Mouse (Mus musculus) midbrain, embryonic 11.5 days (tissue): Measurements from ENCODE around the gene Sept9. TPM values are rescaled to one million over a fixed set of nuclear protein-coding genes. Genes with fewer than 3 reads are reported as not detected.

Source experiments
- ATAC-seq: fragments of 200-750 bp; cut with Nextera tagmentation; 2 replicates; pipeline ENCODE4 v1.8.0; 2017; ENCODE audit warnings: moderate TSS enrichment, moderate library complexity; ENCODE audit not compliant: low FRiP score
- DNase-seq: peaks from one replicate; pipeline ENCODE4 v3.0.0; 2015; ENCODE audit warnings: low spot score; ENCODE audit errors: missing footprints
- H3K27ac ChIP-seq: fragments of 300-500 bp; sonication (generic); 2 replicates; pipeline ENCODE4 v1.5.1; 2014; ENCODE audit warnings: low read depth, low read length
- H3K27me3 ChIP-seq: fragments of 300-500 bp; sonication (generic); 2 replicates; pipeline ENCODE4 v1.6.1; 2014; ENCODE audit warnings: mild to moderate bottlenecking, low read length, moderate library complexity, mixed read lengths; ENCODE audit not compliant: control insufficient read depth, insufficient read depth
- H3K36me3 ChIP-seq: fragments of 300-500 bp; sonication (generic); 2 replicates; pipeline ENCODE4 v1.6.1; 2014; ENCODE audit warnings: mild to moderate bottlenecking, low read length, moderate library complexity, mixed read lengths; ENCODE audit not compliant: control insufficient read depth, insufficient read depth
- H3K4me1 ChIP-seq: fragments of 300-500 bp; sonication (generic); 2 replicates; pipeline ENCODE4 v1.6.1; 2014; ENCODE audit warnings: low read length; ENCODE audit not compliant: control insufficient read depth, insufficient read depth
- H3K4me2 ChIP-seq: fragments of 300-500 bp; sonication (generic); 2 replicates; pipeline ENCODE4 v1.6.1; 2014; ENCODE audit warnings: mild to moderate bottlenecking, moderate library complexity
- H3K4me3 ChIP-seq: fragments of 300-500 bp; sonication (generic); 2 replicates; pipeline ENCODE4 v1.5.1; 2014; ENCODE audit warnings: low read depth, low read length
- H3K9ac ChIP-seq: fragments of 300-500 bp; sonication (generic); 2 replicates; pipeline ENCODE4 v1.6.1; 2014; ENCODE audit warnings: low read length
- H3K9me3 ChIP-seq: fragments of 300-500 bp; sonication (generic); 2 replicates; pipeline ENCODE4 v1.6.1; 2016; ENCODE audit warnings: low read length; ENCODE audit not compliant: control insufficient read depth
- WGBS: fragments of 180-500 bp; shearing (Covaris S2); extraction: QIAGEN DNeasy Blood & Tissue Kit; methylation state at CpG from one replicate; pipeline ENCODE4 v1.1.7; 2014; 5-methylcytosine and 5-hydroxymethylcytosine counted together
- polyA plus RNA-seq: library from polyadenylated mRNA; unstranded; fragments of >200 nt; fragmentation: Nextera tagmentation; extraction: Ambion mirVana; gene quantifications from 2 replicates; pipeline ENCODE4 v1.2.1, GENCODE M21; 2014

Gene Sept9
- polyA plus RNA-seq, 1 experiment from 2014 or later, result 152 TPM

DNA sequence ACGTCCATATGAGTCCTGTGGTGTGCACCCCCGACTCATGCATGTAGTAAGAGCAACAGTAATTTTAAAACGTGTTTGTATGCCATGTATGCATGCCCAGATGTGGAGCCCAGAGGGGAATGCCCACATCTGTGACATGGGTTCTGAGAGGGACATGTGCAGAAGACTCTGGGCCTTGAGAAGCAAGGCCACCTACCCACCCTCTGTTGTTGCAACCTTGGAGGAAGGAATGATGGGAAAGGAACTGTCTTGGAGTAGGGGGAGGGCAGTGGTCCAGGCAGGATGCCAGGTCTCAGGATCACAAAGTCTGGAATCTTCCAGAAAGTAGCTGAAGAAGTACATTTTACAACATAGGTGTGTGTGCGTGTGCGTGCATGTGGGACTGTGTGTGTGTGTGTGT, 102.9 kb downstream of the Sept9 start:
- no peaks in the 10 kb centered on the region for H3K9me3 ChIP-seq
- no peaks in the 10 kb centered on the region for H3K27me3 ChIP-seq
- no peak overlapping the region for H3K9ac ChIP-seq
- H3K4me1 ChIP-seq, result no peaks in the 10 kb centered on the region
- DNase-seq (no peak), ATAC-seq (no peak)
- no peak overlapping the region for H3K27ac ChIP-seq
- no peak overlapping the region for H3K4me3 ChIP-seq
- WGBS, result 93% methylated on average over 5 of the region's 5 CpGs
- H3K36me3 ChIP-seq, result no peaks in the 10 kb centered on the region
- no peak overlapping the region for H3K4me2 ChIP-seq

- no peaks in the 10 kb centered on the region for H3K27me3 ChIP-seq
- no peak overlapping the region for H3K9ac ChIP-seq
- ATAC-seq (no peak), DNase-seq (no peak)
- peaks cover 12% of the 10 kb centered on the region for H3K4me1 ChIP-seq
- H3K4me3 ChIP-seq, result no peak overlapping the region
- no peaks in the 10 kb centered on the region for H3K9me3 ChIP-seq
- no peak overlapping the region for H3K27ac ChIP-seq
- H3K4me2 ChIP-seq, result no peak overlapping the region
- no peaks in the 10 kb centered on the region for H3K36me3 ChIP-seq
- 84% methylated on average over 7 of the region's 7 CpGs for WGBS
Measured at GRCm38 (mm10) chr11:117305509-117306188, 106.2 kb downstream of the Sept9 start.

DNA sequence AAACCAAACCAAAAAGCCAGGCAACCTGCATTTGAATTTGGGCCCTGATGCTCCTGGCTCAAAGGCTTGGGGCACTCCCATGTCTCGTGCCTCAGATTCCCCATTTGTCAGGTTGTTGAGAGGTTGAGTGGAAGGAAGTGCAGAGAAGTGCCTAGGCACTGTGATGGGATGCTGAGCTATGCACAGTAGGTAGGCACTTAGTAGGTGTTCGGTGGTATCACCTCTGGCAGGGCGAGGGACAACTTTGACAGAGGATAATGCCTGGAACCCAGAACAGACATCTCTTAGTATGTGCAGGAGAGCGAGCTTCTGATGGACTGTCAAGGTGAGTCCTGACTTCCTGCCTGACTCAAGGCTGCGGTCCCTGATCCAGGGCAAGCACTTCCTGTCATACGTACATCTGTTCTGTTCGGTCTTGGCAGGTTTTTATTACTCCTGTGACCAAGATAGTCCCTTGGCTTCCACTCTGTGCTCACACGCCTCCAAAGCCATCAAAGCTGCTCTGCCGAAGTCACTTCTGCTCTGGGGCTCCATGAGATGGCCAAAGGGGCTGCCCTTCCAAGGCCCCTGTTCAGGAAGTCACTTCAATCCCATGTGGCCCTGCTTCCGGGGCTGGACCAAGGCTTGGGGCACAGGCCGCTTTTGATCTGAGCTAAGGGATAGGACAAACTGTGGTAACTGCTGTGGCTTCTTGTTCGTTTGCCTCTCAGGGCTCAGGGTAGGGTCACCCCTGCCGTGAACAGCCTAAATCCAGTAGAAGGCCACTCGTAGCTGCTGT, 107.0 kb downstream of the Sept9 start:
- Histone ChIP-seq H3K9ac (no peak overlapping the region), H3K27me3 (no peaks in the 10 kb centered on the region), H3K27ac (no peak overlapping the region), H3K9me3 (no peaks in the 10 kb centered on the region), H3K4me1 (peaks cover 12% of the 10 kb centered on the region), H3K4me2 (no peak overlapping the region), H3K36me3 (no peaks in the 10 kb centered on the region), H3K4me3 (no peak overlapping the region)
- 74% methylated on average over 14 of the region's 14 CpGs for WGBS
- DNase-seq (no peak), ATAC-seq (no peak)

DNA sequence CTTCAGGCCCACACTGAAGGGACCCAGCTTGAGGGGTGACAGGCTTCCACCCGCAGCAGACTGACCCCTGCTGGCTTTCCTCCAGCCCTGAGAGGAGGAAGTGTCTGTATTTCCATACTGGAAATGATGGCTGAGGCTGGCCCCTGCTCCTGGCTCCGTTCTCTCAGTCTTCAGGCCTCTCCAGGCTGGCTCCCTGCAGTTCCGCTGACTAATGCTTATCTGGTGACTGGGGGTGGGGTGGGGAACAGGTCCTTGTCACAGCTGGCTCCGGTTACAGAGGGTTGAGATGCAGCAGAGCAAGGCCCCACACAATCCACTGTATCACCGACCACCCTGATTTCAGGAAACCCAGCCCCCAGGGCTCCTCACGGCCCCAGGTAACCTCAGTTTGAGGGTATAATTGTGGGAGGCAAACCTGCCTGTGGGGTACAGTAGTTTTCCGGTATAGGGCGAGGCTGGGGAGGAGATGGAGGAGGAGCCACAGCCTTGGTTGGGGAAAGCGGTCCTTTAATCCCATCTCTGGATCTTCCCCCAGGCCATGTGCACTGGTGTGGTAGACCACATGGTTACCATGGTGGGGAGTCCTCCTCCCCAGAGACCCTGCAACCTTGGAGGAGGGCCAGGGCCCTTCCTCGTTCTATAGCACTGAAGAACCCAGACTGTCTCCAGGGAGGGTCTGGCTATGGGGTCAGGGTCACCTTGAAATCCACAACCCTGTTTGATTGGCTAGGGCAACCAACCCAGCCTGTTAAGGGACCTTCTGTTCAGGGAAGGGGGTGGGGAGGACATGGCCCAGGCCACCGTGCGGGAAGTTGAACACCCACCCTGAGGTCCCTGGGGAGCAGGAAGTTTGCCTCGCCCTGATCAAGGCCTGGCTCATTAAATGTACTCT, 108.7 kb downstream of the Sept9 start:
- no peak for ATAC-seq
- DNase-seq, result no peak
- no peak overlapping the region for H3K4me3 ChIP-seq

GRCm38 (mm10) chr11:117309108-117309917, 109.9 kb downstream of the Sept9 start:
- DNase-seq (no peak), ATAC-seq (no peak)
- H3K36me3 ChIP-seq, result no peaks in the 10 kb centered on the region
- no peak overlapping the region for H3K4me2 ChIP-seq
- no peak overlapping the region for H3K9ac ChIP-seq
- no peaks in the 10 kb centered on the region for H3K9me3 ChIP-seq
- no peak overlapping the region for H3K27ac ChIP-seq
- 76% methylated on average over 17 of the region's 17 CpGs for WGBS
- no peak overlapping the region for H3K4me3 ChIP-seq
- peaks cover 20% of the 10 kb centered on the region for H3K4me1 ChIP-seq
- no peaks in the 10 kb centered on the region for H3K27me3 ChIP-seq

More for the DNA sequence above, 108.7 kb downstream of the Sept9 start:
- WGBS, result 48% methylated on average over 13 of the region's 13 CpGs
- H3K27ac ChIP-seq, result 0 out of 2 replicates have a peak overlapping the region, but pooled peaks have one; percentile 14
- H3K9ac ChIP-seq, result no peak overlapping the region
- no peak overlapping the region for H3K4me2 ChIP-seq
- H3K36me3 ChIP-seq, result no peaks in the 10 kb centered on the region
- H3K4me1 ChIP-seq, result peaks cover 20% of the 10 kb centered on the region
- no peaks in the 10 kb centered on the region for H3K27me3 ChIP-seq
- H3K9me3 ChIP-seq, result no peaks in the 10 kb centered on the region

GRCm38 (mm10) chr11:117309918-117310287, 110.4 kb downstream of the Sept9 start:
- no peaks in the 10 kb centered on the region for H3K27me3 ChIP-seq
- peaks cover 20% of the 10 kb centered on the region for H3K4me1 ChIP-seq
- no peak overlapping the region for H3K4me3 ChIP-seq
- DNase-seq (no peak), ATAC-seq (no peak)
- H3K9me3 ChIP-seq, result no peaks in the 10 kb centered on the region
- H3K9ac ChIP-seq, result no peak overlapping the region
- no peaks in the 10 kb centered on the region for H3K36me3 ChIP-seq
- no peak overlapping the region for H3K27ac ChIP-seq
- WGBS, result 79% methylated on average over 3 of the region's 3 CpGs
- no peak overlapping the region for H3K4me2 ChIP-seq

GRCm38 (mm10) chr11:117310341-117311107, 111.1 kb downstream of the Sept9 start:
- Histone ChIP-seq H3K4me3 (no peak overlapping the region), H3K9ac (no peak overlapping the region), H3K27ac (no peak overlapping the region), H3K4me1 (peaks cover 20% of the 10 kb centered on the region), H3K36me3 (no peaks in the 10 kb centered on the region), H3K9me3 (no peaks in the 10 kb centered on the region), H3K27me3 (no peaks in the 10 kb centered on the region), H3K4me2 (no peak overlapping the region)
- WGBS, result 90% methylated on average over 12 of the region's 12 CpGs
- no peak for DNase-seq
- ATAC-seq, result no peak
